Mouse (Mus musculus) CH12F3 (cell line): ENCODE results near the gene Nkx2-1.

Experiments
- in situ Hi-C: fragments of 300-500 bp; cut with MboI; formaldehyde crosslinking; loops from 2 replicates; pipeline ENCODE4 v1.14.3; 2020; ENCODE audit warnings: low sequenced_read_pairs

Gene Nkx2-1

GRCm38 (mm10) chr12:56525219-56525797 is 11.4 kb downstream of the Nkx2-1 start:
- in situ Hi-C loops = loop anchor here (25.0 kb wide), 1 partner anchor 463 kb away; no protein-coding TSS in a partner anchor

- in situ Hi-C loops = no loop called here
Observed at GRCm38 (mm10) chr12:56524201-56524600, 12.5 kb downstream of the Nkx2-1 start.

GRCm38 (mm10) chr12:56522191-56522590 is 14.5 kb downstream of the Nkx2-1 start:
- in situ Hi-C loops = no loop called here

GRCm38 (mm10) chr12:56521106-56521840 is 15.4 kb downstream of the Nkx2-1 start:
- in situ Hi-C loops = no loop called here

GRCm38 (mm10) chr12:56520396-56521105 is 16.2 kb downstream of the Nkx2-1 start:
- in situ Hi-C loops = no loop called here

- in situ Hi-C loops = no loop called here
Observed at GRCm38 (mm10) chr12:56519738-56520191, 16.9 kb downstream of the Nkx2-1 start.

- in situ Hi-C loops = no loop called here
Observed at GRCm38 (mm10) chr12:56519071-56519737, 17.5 kb downstream of the Nkx2-1 start.

- in situ Hi-C loops = no loop called here
Observed at GRCm38 (mm10) chr12:56518221-56518620, 18.5 kb downstream of the Nkx2-1 start.

GRCm38 (mm10) chr12:56514831-56515230 is 21.9 kb downstream of the Nkx2-1 start:
- in situ Hi-C loops = no loop called here

GRCm38 (mm10) chr12:56508413-56508812 is 28.3 kb downstream of the Nkx2-1 start:
- in situ Hi-C loops = no loop called here

- in situ Hi-C loops = no loop called here
Observed at GRCm38 (mm10) chr12:56487046-56487445, 49.7 kb downstream of the Nkx2-1 start.

GRCm38 (mm10) chr12:56482606-56483005 is 54.1 kb downstream of the Nkx2-1 start:
- in situ Hi-C loops = no loop called here
